Mouse (Mus musculus): ENCODE measurements around the gene Nnmt.

DNA sequence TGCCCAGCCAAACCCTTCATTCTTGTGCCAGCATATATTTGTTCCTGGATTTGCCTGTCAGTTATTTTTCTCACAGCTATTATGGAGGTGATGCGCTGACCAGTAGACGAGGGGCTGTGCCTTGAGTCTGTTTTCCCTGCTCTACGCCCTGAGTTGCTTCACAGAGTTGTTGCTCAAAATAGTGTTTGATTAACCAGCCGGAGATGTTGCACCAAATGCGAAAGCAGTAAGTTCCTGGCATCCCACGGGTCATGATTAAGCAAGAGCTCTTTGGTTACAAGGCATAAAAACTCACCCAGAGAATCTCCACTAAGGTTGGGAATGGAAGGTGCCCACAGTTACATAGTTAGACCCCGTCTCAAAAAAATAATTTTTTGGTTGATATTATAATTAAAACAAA lies 1.2 kb upstream of the Nnmt start:
- TF ChIP-seq CTCF (IDR thresholded peaks at IDR 0.05; ENCODE audit: extremely low read depth, insufficient read depth, low read length) (no peak), POLR2A (IDR thresholded peaks at IDR 0.05; ENCODE audit: extremely low read depth, insufficient read depth, low read length) (no peak)

All from cortical plate, adult 2 months (tissue).